Mouse (Mus musculus) kidney, embryonic 16.5 days (tissue): ENCODE measurements around the gene Gm10770. TPM values are rescaled to one million over a fixed set of nuclear protein-coding genes. Genes with fewer than 3 reads are reported as not detected.
"Not testable (repeated sequence)": the region's sequence is repeated elsewhere in the genome, so short reads cannot be mapped to it uniquely, and the experiment has no call there.

Experiments
- ATAC-seq: fragments of 200-750 bp; cut with Nextera tagmentation; 2 replicates; pipeline ENCODE4 v1.8.0; 2017; ENCODE audit warnings: moderate TSS enrichment; ENCODE audit not compliant: low FRiP score, low TSS enrichment
- H3K27ac ChIP-seq: fragments of 300-500 bp; sonication (generic); 2 replicates; pipeline ENCODE4 v1.5.1; 2014; ENCODE audit warnings: low read length
- H3K27me3 ChIP-seq: fragments of 300-500 bp; sonication (generic); 2 replicates; pipeline ENCODE4 v1.6.1; 2014; ENCODE audit warnings: low read length, control low read depth, mixed read lengths; ENCODE audit not compliant: insufficient read depth
- H3K36me3 ChIP-seq: fragments of 300-500 bp; sonication (generic); 2 replicates; pipeline ENCODE4 v1.6.1; 2014; ENCODE audit warnings: low read length, control low read depth, mixed read lengths; ENCODE audit not compliant: insufficient read depth
- H3K4me1 ChIP-seq: fragments of 300-500 bp; sonication (generic); 2 replicates; pipeline ENCODE4 v1.6.1; 2014; ENCODE audit warnings: low read length, control low read depth, mixed read lengths; ENCODE audit not compliant: insufficient read depth
- H3K4me2 ChIP-seq: fragments of 300-500 bp; sonication (generic); replicated peaks from 2 replicates; pipeline ENCODE4 v1.6.1; 2014; ENCODE audit warnings: low read depth, low read length
- H3K4me3 ChIP-seq: fragments of 300-500 bp; sonication (generic); 2 replicates; pipeline ENCODE4 v1.5.1; 2014; ENCODE audit warnings: mild to moderate bottlenecking, low read length
- H3K9ac ChIP-seq: fragments of 300-500 bp; sonication (generic); replicated peaks from 2 replicates; pipeline ENCODE4 v1.6.1; 2014; ENCODE audit warnings: low read length
- H3K9me3 ChIP-seq: fragments of 300-500 bp; sonication (generic); 2 replicates; pipeline ENCODE4 v1.6.1; 2016; ENCODE audit warnings: low read length, control low read depth
- WGBS: fragments of 180-500 bp; shearing (Covaris S2); extraction: QIAGEN DNeasy Blood & Tissue Kit; methylation state at CpG from one replicate; pipeline ENCODE4 v1.1.7; 2014; 5-methylcytosine and 5-hydroxymethylcytosine counted together
- polyA plus RNA-seq: library from polyadenylated mRNA; unstranded; fragments of >200 nt; fragmentation: Nextera tagmentation; extraction: Ambion mirVana; gene quantifications from 2 replicates; pipeline ENCODE4 v1.2.1, GENCODE M21; 2015

Gene Gm10770
- polyA plus RNA-seq, 1 experiment from 2014 or later = not detected

DNA sequence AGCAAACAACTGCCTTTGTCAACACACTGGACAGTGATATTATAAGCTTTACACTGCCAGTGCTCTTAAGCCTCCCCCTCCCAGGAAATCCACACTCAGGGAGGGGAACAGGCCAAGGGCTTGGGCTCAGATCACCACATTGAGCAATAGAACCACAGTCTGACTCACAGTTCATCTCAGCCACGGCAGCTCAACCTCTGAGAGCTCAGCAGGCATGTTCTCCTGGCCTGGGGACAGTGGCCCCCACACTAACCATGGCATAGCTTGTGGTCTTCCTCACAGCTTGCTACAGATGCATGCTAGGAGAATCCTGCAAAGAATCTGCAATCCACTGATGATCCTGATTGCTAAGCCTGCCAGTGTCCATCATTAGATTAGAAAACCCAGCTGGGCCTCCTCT, 47.5 kb downstream of the Gm10770 start:
- not testable (repeated sequence) for H3K4me1 ChIP-seq, H3K4me3 ChIP-seq, H3K4me2 ChIP-seq, H3K9ac ChIP-seq, H3K27me3 ChIP-seq, H3K27ac ChIP-seq, ATAC-seq
- peaks cover 17% of the 10 kb centered on the region for H3K9me3 ChIP-seq
- peaks cover 24% of the 10 kb centered on the region for H3K36me3 ChIP-seq
- 82% methylated on average over 1 of the region's 1 CpGs for WGBS

Other genes with a start within 250 kb of the Gm10770 start
- 9.4 and 10.2 TPM in 2 replicates for gene Zfp120, start 43.0 kb downstream of the Gm10770 start, polyA plus RNA-seq
- not detected in 2 replicates for gene Gm14139, start 2.1 kb upstream of the Gm10770 start, polyA plus RNA-seq
- 16.4 and 16.7 TPM in 2 replicates for gene Zfp937, start 38.4 kb upstream of the Gm10770 start, polyA plus RNA-seq
- 5.7 and 6.0 TPM in 2 replicates for gene Gm21994, start 75.9 kb upstream of the Gm10770 start, polyA plus RNA-seq
- gene Gm14124, start 77.8 kb upstream of the Gm10770 start, polyA plus RNA-seq = 0.06 TPM in 1 of 2 replicates, not detected in the other
- 4.2 and 6.0 TPM in 2 replicates for gene Gm10130, start 144.0 kb upstream of the Gm10770 start, polyA plus RNA-seq
- 8.5 and 9.4 TPM in 2 replicates for gene 3300002I08Rik, start 183.1 kb upstream of the Gm10770 start, polyA plus RNA-seq